In genomic region chr16:38668871-38669675, GRCm38 (mm10) we compare ENCODE assay signal across 10 mouse cellular contexts. TPM values are rescaled to one million over a fixed set of nuclear protein-coding genes. Genes with fewer than 3 reads are reported as not detected.
DNase-seq lines count a peak whose midpoint lies in the region; ATAC-seq and TF ChIP-seq lines count a peak whose summit lies in the region.
"Had no signal": no experiment of that assay in that cellular context is flagged by ENCODE, and none has a peak within 500 bp of the region (broad histone marks: within the 10 kb centered on the region; RNA-seq: fewer than 3 reads in every experiment).

No protein-coding gene starts in this region.

- H3K9me3 ChIP-seq in forebrain, embryonic 14.5 days (replicated peaks; ENCODE audit: control insufficient read depth, low read length), result no peaks in the 10 kb centered on the region
- H3K9me3 ChIP-seq in forebrain, embryonic 15.5 days, result no peaks in the 10 kb centered on the region
- H3K9me3 ChIP-seq: limb, embryonic 15.5 days; neural tube, embryonic 12.5 days had no signal

- no peak overlapping the region for H3K27ac ChIP-seq in left cerebral cortex, adult 2 months
- H3K27ac ChIP-seq in gastrocnemius, adult 2 months, result peak overlapping the region; percentile 70
- H3K27ac ChIP-seq in olfactory bulb, adult 2 months (ENCODE audit: insufficient read depth, low read depth, low read length), result peak overlapping the region; percentile 67; the same call in 1 of the 2 replicates
- H3K27ac ChIP-seq in forebrain, embryonic 14.5 days (ENCODE audit: low read depth, low read length), result no peak overlapping the region
- H3K27ac ChIP-seq in forebrain, embryonic 15.5 days (replicated peaks), result no peak overlapping the region
- H3K27ac ChIP-seq: limb, embryonic 15.5 days; neural tube, embryonic 12.5 days had no signal

- H3K27me3 ChIP-seq in forebrain, embryonic 14.5 days (replicated peaks; ENCODE audit: control insufficient read depth, insufficient read depth, low read length), result no peaks in the 10 kb centered on the region
- H3K27me3 ChIP-seq in forebrain, embryonic 15.5 days, result no peaks in the 10 kb centered on the region
- H3K27me3 ChIP-seq: limb, embryonic 15.5 days; neural tube, embryonic 12.5 days; Patski had no signal

- intact Hi-C loops in left cerebral cortex, postnatal 4 days (cut with DNase I), result no loop called here
- intact Hi-C loops in left cerebral cortex, adult 2 months (cut with DNase I), result no loop called here
- intact Hi-C loops in gastrocnemius, adult 2 months (cut with DNase I), result no loop called here
- intact Hi-C loops in heart, postnatal 36 days (cut with DNase I), result loop anchor here (5.0 kb wide), 1 partner anchor 42 kb away; no protein-coding TSS in a partner anchor

- peak; percentile 90 for DNase-seq in left cerebral cortex, postnatal 4 days
- DNase-seq in left cerebral cortex, adult 2 months (ENCODE audit: extremely low spot score in 1 of 2, low spot score in 2 of 2), result no peak
- DNase-seq in gastrocnemius, adult 2 months, result peak; percentile 72
- DNase-seq in heart, postnatal 36 days, result peak; percentile 74 to 77
- no peak for DNase-seq in forebrain, embryonic 14.5 days (ENCODE audit: low spot score)

- no peak for TF ChIP-seq CTCF in left cerebral cortex, adult 2 months (IDR thresholded peaks at IDR 0.05)
- TF ChIP-seq CTCF in gastrocnemius, adult 2 months (IDR thresholded peaks at IDR 0.05), result no peak
- no peak for TF ChIP-seq CTCF in olfactory bulb, adult 2 months (IDR thresholded peaks at IDR 0.05; ENCODE audit: insufficient read depth, low read depth, low read length)

- WGBS in olfactory bulb, adult 2 months, result 65% methylated on average over 8 of the region's 8 CpGs
- WGBS in forebrain, embryonic 14.5 days, result 89% methylated on average over 8 of the region's 8 CpGs
- 91% methylated on average over 8 of the region's 8 CpGs for WGBS in forebrain, embryonic 15.5 days

- H3K4me2 ChIP-seq in forebrain, embryonic 14.5 days (ENCODE audit: low read length), result no peak overlapping the region
- no peak overlapping the region for H3K4me2 ChIP-seq in forebrain, embryonic 15.5 days (replicated peaks)
- H3K4me2 ChIP-seq: limb, embryonic 15.5 days; neural tube, embryonic 12.5 days had no signal

- no peak overlapping the region for H3K4me3 ChIP-seq in left cerebral cortex, adult 2 months
- H3K4me3 ChIP-seq in gastrocnemius, adult 2 months, result no peak overlapping the region; the same call in 1 of the 2 replicates
- no peak overlapping the region for H3K4me3 ChIP-seq in olfactory bulb, adult 2 months (ENCODE audit: insufficient read depth, low read depth, low read length)
- H3K4me3 ChIP-seq in forebrain, embryonic 14.5 days (ENCODE audit: low read depth, low read length), result no peak overlapping the region
- H3K4me3 ChIP-seq in forebrain, embryonic 15.5 days, result no peak overlapping the region
- H3K4me3 ChIP-seq: limb, embryonic 15.5 days; neural tube, embryonic 12.5 days had no signal

- no peak for ATAC-seq in forebrain, embryonic 14.5 days
- no peak for ATAC-seq in forebrain, embryonic 15.5 days (replicated peaks)
- ATAC-seq: Patski had no signal

- no peak for TF ChIP-seq POLR2A in olfactory bulb, adult 2 months (IDR thresholded peaks at IDR 0.05; ENCODE audit: insufficient read depth, low read depth, low read length)

- H3K4me1 ChIP-seq in olfactory bulb, adult 2 months (ENCODE audit: control insufficient read depth, insufficient read depth, low read length), result peaks cover 25% of the 10 kb centered on the region
- H3K4me1 ChIP-seq in forebrain, embryonic 14.5 days (ENCODE audit: control insufficient read depth, insufficient read depth, low read length), result peaks cover 11% of the 10 kb centered on the region; the same call in 1 of the 2 replicates
- H3K4me1 ChIP-seq in forebrain, embryonic 15.5 days, result peaks cover 16% of the 10 kb centered on the region
- H3K4me1 ChIP-seq: neural tube, embryonic 12.5 days had no signal

- H3K36me3 ChIP-seq in forebrain, embryonic 14.5 days (ENCODE audit: control insufficient read depth, insufficient read depth, low read length), result no peaks in the 10 kb centered on the region
- H3K36me3 ChIP-seq in forebrain, embryonic 15.5 days, result no peaks in the 10 kb centered on the region
- H3K36me3 ChIP-seq: neural tube, embryonic 12.5 days had no signal

- no peak overlapping the region for H3K9ac ChIP-seq in forebrain, embryonic 14.5 days (ENCODE audit: low read length)
- no peak overlapping the region for H3K9ac ChIP-seq in forebrain, embryonic 15.5 days (replicated peaks)
- H3K9ac ChIP-seq: limb, embryonic 15.5 days; neural tube, embryonic 12.5 days had no signal

RNA-seq across cellular contexts. Expression of gene Arhgap31, which starts 44.0 kb away (rescaled TPM):
- total RNA-seq in left cerebral cortex, postnatal 4 days (2021), result 10 to 100 TPM; 18.0 to 18.7 TPM
- 10 to 100 TPM; 19.1 to 20.6 TPM for total RNA-seq in left cerebral cortex, adult 2 months (2021)
- total RNA-seq in gastrocnemius, adult 2 months (2021), result 10 to 100 TPM; 11.9 to 18.6 TPM
- 10 to 100 TPM; 37.4 to 43.5 TPM for total RNA-seq in heart, postnatal 36 days (2021)
- not detected in 2 replicates for polyA plus RNA-seq in olfactory bulb, adult 2 months (2012; ENCODE audit: insufficient read depth, insufficient read length, low replicate concordance, missing spikeins)
- polyA plus RNA-seq in forebrain, embryonic 14.5 days (2014; fragmentation: Nextera tagmentation; extraction: Ambion mirVana), result 2.5 and 3.6 TPM in 2 replicates
- 3.4 and 3.6 TPM in 2 replicates for polyA plus RNA-seq in forebrain, embryonic 15.5 days (2015; fragmentation: Nextera tagmentation; extraction: Ambion mirVana)

Comparison
In these comparisons a context has a peak if more than half of its experiments do, and no peak if none do; other contexts are left out.
1. DNase-seq: peak in left cerebral cortex, postnatal 4 days (single experiment), gastrocnemius, adult 2 months (single experiment) and heart, postnatal 36 days (2 of 2); none in left cerebral cortex, adult 2 months (0 of 2) and forebrain, embryonic 14.5 days (single experiment).
2. H3K27ac ChIP-seq: peak in gastrocnemius, adult 2 months (single experiment) and olfactory bulb, adult 2 months (single experiment); none in left cerebral cortex, adult 2 months (single experiment), forebrain, embryonic 14.5 days (single experiment) and forebrain, embryonic 15.5 days (single experiment).